Mouse (Mus musculus): Measurements from ENCODE around the gene Kat2a.
A peak's percentile ranks its signal among the peaks of the same experiment; 100 is the strongest.

Gene Kat2a

DNA sequence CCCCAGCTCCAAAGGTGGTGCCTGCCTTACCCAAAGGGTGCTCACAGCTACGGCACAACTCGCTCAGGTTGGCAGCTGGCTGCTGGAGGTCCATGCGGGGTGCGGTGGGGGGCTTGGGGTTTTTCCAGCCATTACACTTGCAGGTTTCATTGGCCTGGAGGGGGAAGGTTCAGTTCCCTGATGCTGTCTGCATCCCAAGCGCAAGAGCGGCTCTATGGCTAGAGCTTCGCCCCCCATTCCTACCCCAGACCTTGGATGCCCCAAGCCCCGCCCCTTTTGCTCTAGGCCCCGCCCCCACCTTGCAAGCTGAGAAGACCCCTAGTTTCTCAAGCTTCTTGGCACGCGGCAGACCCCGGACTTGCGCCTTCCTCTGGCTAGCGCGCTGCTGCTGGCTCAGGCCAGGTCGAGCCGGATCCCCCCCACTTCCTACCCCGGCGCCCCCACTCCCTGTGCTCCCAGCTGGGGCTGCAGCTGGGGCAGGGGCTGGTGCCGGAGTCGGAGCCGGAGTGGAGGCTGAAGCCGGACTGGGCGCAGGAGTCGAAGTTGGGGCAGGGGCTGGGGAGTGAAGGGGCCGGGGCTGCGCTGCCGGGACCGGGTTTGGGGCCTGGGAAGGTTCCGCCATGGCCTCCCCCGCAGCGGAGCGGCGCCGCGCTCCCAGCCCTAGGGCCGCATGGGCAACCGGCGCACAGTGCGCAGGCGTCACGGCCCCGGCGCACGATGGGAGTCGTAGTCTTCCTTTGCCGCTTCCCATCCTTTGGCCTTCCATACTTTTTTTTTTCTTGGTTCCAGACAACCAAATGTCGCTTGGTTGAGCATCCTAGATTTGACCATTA, at the start of gene Kat2a:
Gene Kat2a, minus strand, starts transcription at position 683 of the 833 bp plus-strand sequence.
- peak; percentile 69 to 75 for DNase-seq (ENCODE audit: low spot score in 2 of 2)

DNA sequence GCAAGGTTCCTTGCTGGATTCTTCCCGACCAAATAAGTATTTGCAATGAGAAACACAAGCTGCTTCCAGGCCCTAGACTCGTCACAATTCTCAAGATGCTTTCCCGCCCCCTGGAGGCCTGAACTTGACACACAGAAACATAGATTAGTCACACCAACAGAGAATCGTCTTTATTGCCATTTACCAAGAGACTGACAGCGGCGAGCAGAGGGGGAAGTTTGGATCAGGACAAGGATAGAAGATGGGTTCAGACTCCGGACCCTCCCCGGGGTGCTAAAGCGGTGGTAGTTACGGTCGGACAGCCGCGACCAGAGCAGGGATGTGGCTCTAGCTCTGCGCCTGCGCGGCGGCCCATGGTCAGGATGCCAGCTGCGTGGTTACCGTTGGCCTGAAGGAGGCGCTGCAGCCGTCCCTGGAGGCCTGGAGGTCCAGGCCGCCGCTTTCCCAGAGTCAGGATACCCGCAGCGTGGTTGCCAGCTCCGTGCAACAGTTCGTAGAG, 49.3 kb upstream of the Kat2a start:
- DNase-seq (ENCODE audit: low spot score in 2 of 2) = peak; percentile 49 to 81

- no peak for DNase-seq (ENCODE audit: low spot score in 2 of 2)
Observed at GRCm38 (mm10) chr11:100759611-100760233, 47.5 kb upstream of the Kat2a start, which contains the start of gene Kcnh4. Gene Kcnh4 (minus strand): TSS chr11:100759942.

DNA sequence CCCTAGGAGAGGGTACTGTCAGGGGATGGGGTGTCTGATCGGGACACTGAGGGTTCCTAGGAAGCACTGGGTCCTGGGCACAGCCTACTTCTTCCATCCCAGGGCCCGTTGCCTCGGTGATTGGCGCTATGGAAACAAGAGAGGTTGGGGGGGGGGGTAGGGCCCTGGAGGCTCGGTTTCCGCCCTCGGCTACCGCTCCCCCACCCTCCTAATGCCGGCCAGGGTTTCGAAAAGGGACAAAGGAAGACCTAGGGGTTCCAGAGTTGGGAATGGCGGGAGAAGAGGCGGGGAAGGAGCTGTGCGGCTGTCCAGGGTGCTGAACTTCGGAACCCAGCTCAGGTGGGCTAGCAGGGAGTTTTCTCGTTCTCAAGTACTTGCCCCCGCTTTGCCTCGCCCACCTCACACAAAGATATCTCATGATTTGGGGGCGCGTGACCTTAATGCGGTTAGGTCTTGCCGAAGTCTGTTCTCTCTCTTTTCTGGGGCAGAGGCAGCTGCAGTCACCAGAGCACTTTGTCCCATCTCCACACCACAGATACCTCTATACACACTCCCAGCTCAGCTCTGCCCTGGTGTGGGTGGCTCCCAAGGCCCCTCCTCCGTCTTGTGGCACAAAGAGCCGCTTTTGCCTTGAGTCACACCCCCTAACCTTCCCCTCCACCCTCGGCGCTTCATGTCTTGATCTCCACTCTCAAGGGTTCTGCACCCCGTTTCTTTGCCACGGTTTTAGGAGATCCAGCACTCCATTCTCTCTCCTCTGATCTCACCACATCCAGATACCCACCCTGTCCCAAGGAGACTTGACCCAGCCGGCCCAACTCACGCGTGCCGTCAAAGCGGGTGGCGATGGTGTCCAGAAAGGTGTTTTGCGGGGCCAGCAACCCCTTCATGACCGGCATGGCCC, 46.7 kb upstream of the Kat2a start:
- peak in 1 of 2 experiments; percentile 50 for DNase-seq (ENCODE audit: low spot score in 2 of 2)

DNA sequence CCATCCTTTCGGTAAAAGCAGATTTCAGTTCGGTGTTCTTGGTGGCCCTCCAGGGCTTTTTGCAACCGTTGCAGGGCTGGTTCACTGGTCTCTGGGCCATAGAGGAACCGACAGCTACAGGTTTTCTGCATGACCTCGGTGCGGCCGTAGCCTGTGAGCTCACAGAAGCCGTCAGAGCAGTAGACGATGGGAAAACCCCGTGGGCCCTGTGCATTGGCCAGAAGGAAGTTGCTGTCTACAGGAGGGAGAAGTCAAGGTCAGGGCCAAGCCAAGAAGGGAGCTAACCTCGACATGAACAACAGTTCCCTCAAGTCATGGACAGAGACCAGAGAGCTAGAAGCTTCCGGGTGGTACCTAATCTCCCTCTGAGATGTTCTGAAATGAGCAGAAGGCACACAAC, 45.3 kb upstream of the Kat2a start:
- no peak for DNase-seq (ENCODE audit: low spot score in 2 of 2)

DNA sequence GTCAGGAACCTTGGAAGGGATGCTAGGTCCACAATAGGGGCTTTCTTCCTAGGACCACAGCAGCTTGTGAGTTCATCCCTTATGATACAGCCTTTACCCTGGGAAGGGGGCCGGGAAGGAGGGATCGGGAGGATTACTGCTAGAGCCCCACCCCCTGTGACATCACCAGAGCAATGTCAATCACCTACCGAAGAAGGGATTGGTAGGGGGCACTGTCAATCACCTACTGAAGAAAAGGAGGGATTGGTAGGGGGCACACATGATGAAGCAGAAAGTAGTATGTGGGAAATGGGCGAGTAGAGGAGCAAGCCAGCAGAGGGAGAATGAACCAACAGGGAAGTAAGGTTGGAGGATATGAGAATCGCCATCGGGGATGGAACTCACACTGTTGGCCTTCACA, 44.2 kb upstream of the Kat2a start:
- no peak for DNase-seq (ENCODE audit: low spot score in 2 of 2)

GRCm38 (mm10) chr11:100754693-100755057, 42.4 kb upstream of the Kat2a start:
- DNase-seq (ENCODE audit: low spot score in 2 of 2) = no peak

DNA sequence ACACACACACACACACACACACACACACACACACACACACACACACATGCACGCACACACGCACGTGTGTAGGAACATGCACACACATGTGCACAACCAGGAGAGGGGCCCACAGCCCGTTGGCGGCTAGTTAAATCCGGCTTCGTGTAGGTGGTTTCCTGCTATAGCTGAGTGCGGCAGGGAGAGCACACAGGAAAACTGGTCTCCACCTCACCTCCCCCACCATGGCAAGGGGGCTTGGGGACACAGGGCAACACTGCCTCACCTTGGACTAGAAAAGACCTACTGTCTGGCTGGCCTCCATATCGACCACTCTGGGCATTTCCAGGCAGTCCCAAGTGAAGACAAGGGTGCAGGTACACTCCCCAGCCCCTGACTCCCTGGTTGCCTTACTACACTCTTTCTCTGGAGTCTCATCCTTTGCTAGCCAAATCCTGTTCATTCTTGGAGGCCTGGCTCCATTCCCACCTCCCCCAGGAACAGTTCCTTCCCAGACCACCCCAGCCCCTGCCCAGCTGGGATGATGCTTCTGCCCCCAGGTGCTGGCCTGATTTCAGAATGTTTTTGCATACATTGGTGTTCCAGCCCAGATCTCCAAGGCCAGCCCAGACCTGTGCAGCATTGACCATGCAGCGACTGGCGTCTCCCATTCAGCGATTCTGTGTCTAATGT, 41.9 kb upstream of the Kat2a start:
- no peak for DNase-seq (ENCODE audit: low spot score in 2 of 2)

GRCm38 (mm10) chr11:100752294-100752693, 40.0 kb upstream of the Kat2a start:
- DNase-seq (ENCODE audit: low spot score in 2 of 2) = no peak

GRCm38 (mm10) chr11:100750127-100750526, 37.9 kb upstream of the Kat2a start:
- no peak for DNase-seq (ENCODE audit: low spot score in 2 of 2)

GRCm38 (mm10) chr11:100749469-100749868, 37.2 kb upstream of the Kat2a start:
- no peak for DNase-seq (ENCODE audit: low spot score in 2 of 2)

DNA sequence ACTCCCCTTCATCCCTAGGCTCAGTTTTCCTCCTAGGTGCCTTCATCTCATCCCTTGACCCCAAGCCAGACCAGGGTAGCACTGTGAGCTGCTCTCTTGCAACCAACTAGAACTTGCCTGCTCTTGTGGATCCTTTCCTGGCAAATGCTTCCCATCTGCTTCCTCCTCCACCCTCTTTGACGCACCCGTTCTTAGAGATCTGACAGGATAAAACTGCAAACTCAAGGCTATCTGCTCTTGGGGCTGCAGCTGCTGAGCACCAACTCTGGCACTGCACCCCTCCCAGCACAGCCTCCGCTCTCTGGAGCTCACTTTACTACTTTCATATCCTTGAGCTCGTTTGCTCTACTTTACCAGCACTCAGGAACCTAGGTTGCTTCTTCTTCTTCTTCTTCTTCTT, 36.4 kb upstream of the Kat2a start:
- DNase-seq (ENCODE audit: low spot score in 2 of 2) = no peak

DNA sequence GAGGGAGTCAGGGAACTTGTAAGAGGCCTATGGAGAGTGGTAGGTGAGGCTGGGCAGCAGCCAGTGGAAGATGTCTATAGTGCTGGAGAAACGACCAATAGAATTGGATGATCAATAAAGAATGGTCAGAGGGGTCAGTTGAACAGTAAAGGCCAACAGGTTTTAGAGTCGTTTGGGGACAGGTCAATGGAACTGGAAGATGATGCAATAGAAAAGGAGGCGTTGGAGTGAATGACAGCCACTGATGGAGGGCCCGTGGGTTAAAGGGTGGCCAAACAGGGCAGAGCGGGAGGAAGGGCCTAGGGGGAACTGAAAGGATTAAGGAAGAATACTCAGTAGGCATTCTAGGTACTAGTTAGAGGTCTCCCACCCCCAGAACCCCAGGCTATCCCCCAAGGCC, 34.8 kb upstream of the Kat2a start:
- DNase-seq (ENCODE audit: low spot score in 2 of 2) = no peak

DNA sequence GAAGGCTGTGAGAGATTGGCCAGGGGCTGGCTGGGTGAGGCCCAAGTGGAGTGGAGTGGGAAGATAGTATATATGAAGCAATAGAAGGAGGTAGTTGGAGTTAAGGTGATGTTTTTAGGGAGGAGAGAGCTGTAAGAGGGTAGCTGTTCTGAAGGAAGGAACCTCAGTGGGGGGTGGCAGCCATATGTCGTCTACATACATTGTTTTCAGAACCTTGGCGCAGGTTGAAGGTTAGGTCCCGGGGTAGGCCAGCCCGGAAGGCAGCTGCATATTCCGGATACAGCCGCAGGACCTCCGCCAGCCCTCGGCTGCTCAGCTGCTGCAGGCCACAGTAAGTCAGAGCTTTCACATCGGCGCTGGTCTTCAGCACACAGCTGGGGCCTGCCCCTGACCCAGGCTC, 34.3 kb upstream of the Kat2a start:
- no peak for DNase-seq (ENCODE audit: low spot score in 2 of 2)

DNA sequence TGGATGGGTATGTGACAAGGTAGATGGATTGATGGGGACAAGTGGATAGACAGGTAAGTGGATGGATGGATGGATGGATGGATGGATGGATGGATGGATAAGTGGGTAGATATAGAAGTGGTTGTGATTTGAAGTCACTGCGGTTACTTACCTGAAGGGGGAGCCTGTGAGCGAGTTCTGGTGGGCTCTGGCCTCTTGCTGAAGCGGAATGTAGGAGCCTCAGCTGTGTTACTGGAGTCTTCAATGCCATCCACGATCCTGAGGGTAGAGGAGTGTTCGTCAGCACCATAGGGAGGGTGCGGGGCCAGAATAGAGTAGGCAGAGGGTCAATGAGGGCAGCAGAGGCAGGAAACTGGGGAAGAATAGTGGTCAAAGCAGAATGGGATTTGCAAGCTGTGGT, 32.8 kb upstream of the Kat2a start:
- no peak for DNase-seq (ENCODE audit: low spot score in 2 of 2)

DNA sequence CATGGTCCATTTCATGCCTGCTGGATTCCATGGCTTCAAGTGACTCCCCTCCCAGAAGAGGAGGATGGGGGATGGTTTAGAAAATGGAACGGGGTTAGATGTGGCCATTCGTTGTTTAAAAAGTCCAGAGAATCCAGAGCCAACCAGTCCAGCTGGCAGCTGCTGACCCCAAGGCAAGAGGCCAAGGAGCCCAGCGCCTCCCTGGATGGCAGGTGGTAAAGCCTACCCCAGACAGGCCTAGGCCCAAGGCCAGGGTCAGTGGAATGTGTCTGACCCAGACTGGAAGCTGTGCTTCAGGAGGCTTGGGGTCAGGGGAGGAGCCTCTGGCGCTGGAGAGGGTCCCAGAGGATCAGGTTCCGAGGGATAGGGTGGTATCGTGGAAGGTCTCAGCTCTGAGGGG, 29.1 kb upstream of the Kat2a start:
- no peak for DNase-seq (ENCODE audit: low spot score in 2 of 2)

DNA sequence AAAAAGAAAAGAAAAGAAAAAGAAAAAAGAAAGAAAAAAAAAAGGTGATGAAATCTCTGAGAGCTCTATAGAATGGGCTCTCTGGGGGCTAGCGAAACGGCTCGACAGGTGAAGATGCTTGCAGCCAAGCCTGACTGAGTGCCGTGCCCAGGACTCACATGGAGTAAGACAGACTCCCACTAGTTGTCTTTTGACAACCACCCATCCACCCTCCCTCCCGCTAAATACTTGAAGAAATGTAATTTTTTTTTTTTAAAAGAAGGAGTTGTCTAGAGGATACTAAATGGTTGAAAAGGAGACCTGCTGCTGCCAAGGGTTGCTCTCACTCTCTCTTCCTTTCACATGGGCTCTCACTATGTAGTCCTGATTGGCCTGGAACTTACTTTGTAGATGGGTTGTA, 26.5 kb upstream of the Kat2a start:
- DNase-seq (ENCODE audit: low spot score in 2 of 2) = no peak

- DNase-seq (ENCODE audit: low spot score in 2 of 2) = peak; percentile 95 to 99
Observed at GRCm38 (mm10) chr11:100738066-100738604, 25.9 kb upstream of the Kat2a start, which contains the start of gene Rab5c. Gene Rab5c (minus strand): TSS chr11:100738215.

DNA sequence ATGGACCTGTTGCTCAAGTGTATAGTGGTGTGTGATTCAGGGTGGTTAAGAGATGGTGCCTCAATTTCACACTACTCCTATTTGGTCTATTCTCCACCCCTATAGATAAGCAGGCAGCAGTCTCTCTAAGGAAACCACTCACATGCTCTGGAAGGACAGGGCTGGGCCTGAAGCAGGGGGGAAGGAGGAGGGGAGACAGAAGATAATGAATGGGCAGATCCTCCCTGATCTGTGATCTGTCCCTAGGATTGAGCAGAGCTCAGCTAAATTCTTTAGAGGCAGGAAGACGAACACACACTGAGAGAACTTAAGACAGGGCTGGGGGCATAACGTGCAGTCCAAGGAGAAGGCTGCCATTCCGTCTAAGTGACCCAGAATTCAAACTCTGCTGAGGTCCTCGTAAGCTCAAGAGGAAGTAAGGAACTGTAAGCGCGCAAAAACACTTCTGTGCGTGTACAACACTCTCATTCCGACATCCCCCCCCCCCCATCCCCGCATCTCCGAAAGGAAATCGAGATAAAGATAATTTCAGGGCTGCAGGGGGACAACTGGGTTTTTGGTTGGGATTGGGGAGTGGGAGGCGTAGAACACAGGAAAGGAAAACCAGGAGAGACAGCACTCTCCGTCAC, 25.0 kb upstream of the Kat2a start:
- DNase-seq (ENCODE audit: low spot score in 2 of 2) = no peak

DNA sequence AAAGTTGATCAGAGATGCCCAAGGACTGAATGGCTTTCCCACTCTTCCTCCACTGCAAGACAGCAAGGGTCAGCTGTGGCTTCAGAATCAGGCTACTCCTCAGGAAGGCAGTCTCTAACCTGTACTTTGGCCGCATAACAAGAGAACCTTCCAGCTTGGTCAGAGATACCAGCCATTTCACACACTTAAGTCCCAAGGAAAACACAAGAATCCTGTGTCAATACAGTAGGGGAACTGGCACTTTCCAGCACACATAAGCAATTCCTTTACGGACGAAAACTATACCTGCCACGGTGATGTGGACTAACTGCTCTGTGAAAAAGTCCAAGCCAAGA, 24.4 kb upstream of the Kat2a start:
- no peak for DNase-seq (ENCODE audit: low spot score in 2 of 2)
